Mouse (Mus musculus) left cerebral cortex, postnatal 14 days (tissue): Measurements from ENCODE around the gene Gm20873. TPM values are rescaled to one million over a fixed set of nuclear protein-coding genes. Genes with fewer than 3 reads are reported as not detected.
"Not testable (repeated sequence)": the region's sequence is repeated elsewhere in the genome, so short reads cannot be mapped to it uniquely, and the experiment has no call there.

Experiments
- DNase-seq, 2 experiments: peaks; one replicate each; pipeline ENCODE4 v3.0.0; 2021 to 2022; ENCODE audit warnings: low spot score in 2 of 2, mixed read lengths in 1 of 2
- intact Hi-C: fragments of 180-260 bp; cut with DNase I; formaldehyde crosslinking; loops from one replicate; pipeline ENCODE4 v1.15.1; 2025
- long read RNA-seq, 2 experiments: library from polyadenylated mRNA; stranded (forward); transcript quantifications; one replicate each; pipeline ENCODE4 v2.0.0; 2021
- total RNA-seq, 2 experiments: library from RNA; stranded (reverse); gene quantifications; 2 replicates each; pipeline ENCODE4 v1.2.3; 2021

Gene Gm20873
- not detected for total RNA-seq
- long read RNA-seq, experiment 1, result 0 reads
- long read RNA-seq, experiment 2, result 0 reads

DNA sequence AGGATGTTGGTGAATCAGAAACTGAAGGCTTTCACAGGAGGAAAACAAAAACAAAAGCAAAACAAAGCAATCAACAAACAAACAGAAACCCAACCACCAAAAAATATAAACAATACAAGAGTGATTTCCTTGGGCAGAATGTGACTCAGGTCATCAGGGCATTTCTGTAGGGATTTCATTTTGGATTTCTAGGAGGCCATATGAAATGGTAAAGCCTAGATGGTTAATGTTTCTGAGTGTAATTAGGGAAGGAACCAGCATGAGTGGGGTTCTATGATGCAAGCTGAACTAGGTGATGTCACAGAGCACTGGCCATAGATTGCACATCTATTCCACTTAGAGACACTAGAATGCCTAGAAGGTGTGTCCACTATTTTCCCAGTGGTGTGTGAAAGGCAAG lies at the start of gene Gm20873:
Gene Gm20873, plus strand, starts transcription at position 301 of the 400 bp plus-strand sequence.
- DNase-seq, intact Hi-C loops: not testable (repeated sequence)

GRCm38 (mm10) chrY:6237895-6238294 lies 29.0 kb upstream of the Gm20873 start, which contains the start of gene Gm21746:
Gene Gm21746, minus strand, starts transcription at chrY:6237995.
- DNase-seq, intact Hi-C loops: not testable (repeated sequence)

Other genes with a start within 250 kb of the Gm20873 start
- gene Gm21746, start 29.1 kb upstream of the Gm20873 start, total RNA-seq, result not detected